ENCODE assay signal across 8 mouse cellular contexts in the genomic region with DNA sequence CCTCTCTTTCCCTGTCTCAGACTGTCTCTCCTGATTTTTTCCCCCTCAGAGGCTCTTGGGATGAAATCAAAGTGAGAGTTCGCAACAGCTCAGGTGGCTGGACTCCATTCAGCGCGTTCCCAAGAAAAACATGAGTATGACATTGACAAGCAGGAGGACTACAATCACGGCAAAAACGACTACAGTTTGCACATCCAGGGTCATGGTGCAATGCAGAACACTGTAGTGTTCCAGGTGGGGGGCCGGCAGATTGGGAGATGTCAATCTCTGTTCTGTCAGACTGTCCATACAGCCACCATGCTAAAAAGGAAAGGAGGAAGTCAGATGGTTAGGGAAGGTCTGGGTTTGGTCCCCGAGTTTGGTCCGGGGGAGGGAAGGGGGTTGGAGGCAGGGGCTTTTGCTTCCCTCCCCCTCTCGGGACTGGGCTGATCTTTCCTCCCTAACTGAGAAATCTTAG. TPM values are rescaled to one million over a fixed set of nuclear protein-coding genes. Genes with fewer than 3 reads are reported as not detected.
DNase-seq lines count a peak whose midpoint lies in the region; ATAC-seq and TF ChIP-seq lines count a peak whose summit lies in the region.

No protein-coding gene starts in this region.

- peak; percentile 2 for DNase-seq in ovary, postnatal 10 days (ENCODE audit: low spot score)
- DNase-seq in ovary, adult 18-20 months (ENCODE audit: low spot score): no peak
- peak; percentile 45 for DNase-seq in adrenal gland, adult 2 months
- DNase-seq in liver, adult 2 months (ENCODE audit: extremely low read depth, low read depth, low spot score): peak; percentile 53
- no peak for DNase-seq in right cerebral cortex, postnatal 14 days

- H3K27me3 ChIP-seq in embryonic facial prominence, embryonic 13.5 days: peaks cover 25% of the 10 kb centered on the region
- no peaks in the 10 kb centered on the region for H3K27me3 ChIP-seq in liver, adult 2 months (ENCODE audit: control insufficient read depth, insufficient read depth, low read length)
- H3K27me3 ChIP-seq in neural tube, embryonic 13.5 days: no peaks in the 10 kb centered on the region

- peak overlapping the region; percentile 78 for H3K27ac ChIP-seq in embryonic facial prominence, embryonic 13.5 days
- H3K27ac ChIP-seq in liver, adult 2 months (replicated peaks; ENCODE audit: insufficient read depth, low read depth, low read length): peak overlapping the region; percentile 71
- peak overlapping the region; percentile 91 for H3K27ac ChIP-seq in neural tube, embryonic 13.5 days (replicated peaks)

- no peak for TF ChIP-seq CTCF in liver, adult 2 months (IDR thresholded peaks at IDR 0.05; ENCODE audit: low read depth, low read length)

- H3K4me3 ChIP-seq in embryonic facial prominence, embryonic 13.5 days: peak overlapping the region; percentile 50
- peak overlapping the region; percentile 64 for H3K4me3 ChIP-seq in liver, adult 2 months (ENCODE audit: insufficient read depth, low read depth, low read length)
- peak overlapping the region; percentile 44 for H3K4me3 ChIP-seq in neural tube, embryonic 13.5 days

- no peaks in the 10 kb centered on the region for H3K9me3 ChIP-seq in embryonic facial prominence, embryonic 13.5 days
- no peaks in the 10 kb centered on the region for H3K9me3 ChIP-seq in neural tube, embryonic 13.5 days

- 24% methylated on average over 9 of the region's 9 CpGs for WGBS in embryonic facial prominence, embryonic 13.5 days
- 4% methylated on average over 9 of the region's 9 CpGs for WGBS in liver, adult 2 months
- 25% methylated on average over 9 of the region's 9 CpGs for WGBS in neural tube, embryonic 13.5 days

- H3K79me2 ChIP-seq in liver, adult 2 months (ENCODE audit: control insufficient read depth, insufficient read depth, low read length): no peaks in the 10 kb centered on the region

- no peaks in the 10 kb centered on the region for H3K36me3 ChIP-seq in embryonic facial prominence, embryonic 13.5 days
- no peaks in the 10 kb centered on the region for H3K36me3 ChIP-seq in liver, adult 2 months (ENCODE audit: control insufficient read depth, insufficient read depth, low read length)
- no peaks in the 10 kb centered on the region for H3K36me3 ChIP-seq in neural tube, embryonic 13.5 days

- ATAC-seq in embryonic facial prominence, embryonic 13.5 days (ENCODE audit: insufficient number of reproducible peaks, insufficient read depth, low FRiP score, low TSS enrichment, low read depth): no peak
- ATAC-seq in hematopoietic stem cell, adult 5-6 weeks (replicated peaks in 1 of 2; ENCODE audit: insufficient read depth in 1 of 2, low FRiP score in 2 of 2, low TSS enrichment in 1 of 2, low read depth in 1 of 2, poor library complexity in 2 of 2, severe bottlenecking in 2 of 2): peak; percentile 5 to 23; a peak in 1 of 4 replicates
- peak; percentile 33 for ATAC-seq in neural tube, embryonic 13.5 days (ENCODE audit: low read depth)

- H3K9ac ChIP-seq in embryonic facial prominence, embryonic 13.5 days: peak overlapping the region; percentile 68
- peak overlapping the region; percentile 58 for H3K9ac ChIP-seq in liver, adult 2 months (ENCODE audit: low read depth, low read length)
- peak overlapping the region; percentile 73 for H3K9ac ChIP-seq in neural tube, embryonic 13.5 days

- H3K4me1 ChIP-seq in embryonic facial prominence, embryonic 13.5 days: no peaks in the 10 kb centered on the region
- H3K4me1 ChIP-seq in liver, adult 2 months (ENCODE audit: control insufficient read depth, insufficient read depth, low read length): peaks cover 2% of the 10 kb centered on the region; the same call in 1 of the 2 replicates
- H3K4me1 ChIP-seq in neural tube, embryonic 13.5 days (replicated peaks): peaks cover 39% of the 10 kb centered on the region

- H3K4me2 ChIP-seq in embryonic facial prominence, embryonic 13.5 days: peak overlapping the region; percentile 62
- H3K4me2 ChIP-seq in neural tube, embryonic 13.5 days: peak overlapping the region; percentile 64

- TF ChIP-seq POLR2A in liver, adult 2 months (IDR thresholded peaks at IDR 0.05; ENCODE audit: extremely low read depth, insufficient read depth, low read length): no peak

RNA-seq across cellular contexts. Expression of a gene that starts 31.0 kb away (rescaled TPM):
- total RNA-seq in adrenal gland, adult 2 months (2021): 10 to 100 TPM; 11.8 to 12.1 TPM
- 1.5 and 2.0 TPM in 2 replicates for polyA plus RNA-seq in adrenal gland, adult 2 months (2012; rRNA removed)
- 20.8 and 25.0 TPM in 2 replicates for polyA plus RNA-seq in embryonic facial prominence, embryonic 13.5 days (2015; fragmentation: Nextera tagmentation; extraction: Ambion mirVana)
- 5.3 and 6.9 TPM in 2 replicates for total RNA-seq in hematopoietic stem cell, adult 5-6 weeks (2017)
- 1.3 and 4.3 TPM in 2 replicates for total RNA-seq in liver, adult 2 months (2014; rRNA removed)
- polyA plus RNA-seq in liver, adult 2 months (2012; rRNA removed): 1.3 and 1.7 TPM in 2 replicates
- 32.8 and 33.3 TPM in 2 replicates for polyA plus RNA-seq in neural tube, embryonic 13.5 days (2015; fragmentation: Nextera tagmentation; extraction: Ambion mirVana)

Comparison
In these comparisons a context has a peak if more than half of its experiments do, and no peak if none do; other contexts are left out.
1. DNase-seq: peak in ovary, postnatal 10 days (single experiment), adrenal gland, adult 2 months (single experiment) and liver, adult 2 months (single experiment); none in ovary, adult 18-20 months (single experiment) and right cerebral cortex, postnatal 14 days (single experiment).
2. Peak in every context shown above with its lines, with median percentiles within 50 percentile points of each other: H3K27ac ChIP-seq, H3K4me3 ChIP-seq and H3K9ac ChIP-seq.